Mouse (Mus musculus): ENCODE data around the gene Clk2.
"Not testable (repeated sequence)": the region's sequence is repeated elsewhere in the genome, so short reads cannot be mapped to it uniquely, and the experiment has no call there.

Gene Clk2

GRCm38 (mm10) chr3:89159616-89160344 is 4.8 kb upstream of the Clk2 start, which contains the start of gene Hcn3:
Gene Hcn3, minus strand, starts transcription at chr3:89160196.
- peak; percentile 42 to 75 for DNase-seq (ENCODE audit: low spot score in 2 of 2)

GRCm38 (mm10) chr3:89161207-89161606 is 3.4 kb upstream of the Clk2 start:
- DNase-seq (ENCODE audit: low spot score in 2 of 2): not testable (repeated sequence)

GRCm38 (mm10) chr3:89161786-89162185 is 2.8 kb upstream of the Clk2 start:
- DNase-seq (ENCODE audit: low spot score in 2 of 2): no peak

GRCm38 (mm10) chr3:89163123-89163522 is 1.5 kb upstream of the Clk2 start:
- no peak for DNase-seq (ENCODE audit: low spot score in 2 of 2)

GRCm38 (mm10) chr3:89163643-89164245 is 851 bp upstream of the Clk2 start:
- DNase-seq (ENCODE audit: low spot score in 2 of 2): no peak

- no peak for DNase-seq (ENCODE audit: low spot score in 2 of 2)
Observed at GRCm38 (mm10) chr3:89165268-89165870, 774 bp downstream of the Clk2 start.

- DNase-seq (ENCODE audit: low spot score in 2 of 2): no peak
Observed at GRCm38 (mm10) chr3:89166945-89167344, 2.4 kb downstream of the Clk2 start.

GRCm38 (mm10) chr3:89174844-89175243 is 10.2 kb downstream of the Clk2 start:
- DNase-seq (ENCODE audit: low spot score in 2 of 2): no peak

- no peak for DNase-seq (ENCODE audit: low spot score in 2 of 2)
Observed at GRCm38 (mm10) chr3:89175544-89175943, 10.9 kb downstream of the Clk2 start.

- DNase-seq (ENCODE audit: low spot score in 2 of 2): no peak
Observed at GRCm38 (mm10) chr3:89176421-89176820, 11.8 kb downstream of the Clk2 start.

GRCm38 (mm10) chr3:89177242-89178106 is 12.9 kb downstream of the Clk2 start, which contains the start of gene Scamp3:
Gene Scamp3, plus strand, starts transcription at chr3:89177473.
- DNase-seq (ENCODE audit: low spot score in 2 of 2): peak; percentile 81 to 85

GRCm38 (mm10) chr3:89178107-89178385 is 13.5 kb downstream of the Clk2 start:
- DNase-seq (ENCODE audit: low spot score in 2 of 2): no peak

GRCm38 (mm10) chr3:89179056-89179455 is 14.5 kb downstream of the Clk2 start:
- DNase-seq (ENCODE audit: low spot score in 2 of 2): no peak

GRCm38 (mm10) chr3:89181749-89182500 is 17.3 kb downstream of the Clk2 start:
- DNase-seq (ENCODE audit: low spot score in 2 of 2): no peak

GRCm38 (mm10) chr3:89182531-89183057 is 18.0 kb downstream of the Clk2 start:
- DNase-seq (ENCODE audit: low spot score in 2 of 2): no peak

- no peak for DNase-seq (ENCODE audit: low spot score in 2 of 2)
Observed at GRCm38 (mm10) chr3:89183058-89183958, 18.7 kb downstream of the Clk2 start, which contains the start of gene Fam189b. Gene Fam189b, plus strand, starts transcription at chr3:89183143.

- no peak for DNase-seq (ENCODE audit: low spot score in 2 of 2)
Observed at GRCm38 (mm10) chr3:89183959-89184315, 19.3 kb downstream of the Clk2 start.

- DNase-seq (ENCODE audit: low spot score in 2 of 2): no peak
Observed at GRCm38 (mm10) chr3:89187197-89187596, 22.6 kb downstream of the Clk2 start.

GRCm38 (mm10) chr3:89187690-89188477 is 23.3 kb downstream of the Clk2 start:
- DNase-seq (ENCODE audit: low spot score in 2 of 2): peak; percentile 52 to 74
